Mouse (Mus musculus) heart, postnatal 36 days (tissue): ENCODE measurements around the gene Ttc29. TPM values are rescaled to one million over a fixed set of nuclear protein-coding genes. Genes with fewer than 3 reads are reported as not detected.

Source experiments
- DNase-seq, 2 experiments: peaks; one replicate each; pipeline ENCODE4 v3.0.0; 2021 to 2022
- intact Hi-C: fragments of 180-260 bp; cut with DNase I; formaldehyde crosslinking; loops from one replicate; pipeline ENCODE4 v1.15.1; 2025
- total RNA-seq, 2 experiments: library from RNA; stranded (reverse); gene quantifications; 2 replicates each; pipeline ENCODE4 v1.2.3; 2021

Gene Ttc29
- total RNA-seq, 2 experiments from 2014 or later, result not detected

DNA sequence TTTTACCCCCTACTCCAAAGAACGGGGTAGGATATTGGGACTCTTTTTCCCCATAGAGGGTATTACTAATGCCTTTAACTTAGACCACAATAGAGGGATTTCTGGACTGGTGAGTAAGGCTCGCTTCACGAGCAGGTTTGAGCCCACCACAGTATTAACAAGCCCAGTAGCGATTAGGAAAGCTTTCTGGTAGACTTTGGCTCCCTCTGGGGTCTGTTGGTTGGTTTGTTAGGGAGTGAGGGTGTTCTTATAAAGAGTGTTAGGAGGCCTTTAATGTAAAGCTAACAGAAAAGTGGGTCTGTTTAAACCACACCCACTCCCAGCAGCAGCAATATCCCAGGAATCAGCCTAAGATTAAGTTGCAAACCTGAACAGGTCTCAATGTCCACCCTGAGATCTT lies 206.2 kb downstream of the Ttc29 start:
- no peak for DNase-seq
- intact Hi-C loops, result no loop called here

DNA sequence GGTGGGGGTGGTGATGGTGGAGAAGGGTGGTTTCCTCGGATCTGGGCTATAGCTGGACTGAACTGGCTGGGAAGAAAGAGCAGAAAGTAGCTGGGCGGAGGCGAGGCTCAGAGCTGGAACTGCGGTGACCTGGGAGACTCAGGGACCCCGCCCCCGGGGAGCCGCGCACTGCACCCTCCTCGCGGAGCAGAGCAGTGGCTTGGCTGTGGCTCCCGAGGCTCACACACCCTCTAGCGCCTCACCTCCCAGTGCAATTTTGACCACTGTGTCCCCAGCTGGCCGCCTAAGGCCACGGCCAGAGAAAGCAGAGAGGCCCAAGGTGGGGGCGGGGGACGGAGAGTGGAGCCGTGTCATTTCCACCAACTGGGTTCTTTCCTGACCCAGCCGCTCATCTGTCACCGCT lies 207.0 kb downstream of the Ttc29 start:
- no peak for DNase-seq
- intact Hi-C loops, result no loop called here

DNA sequence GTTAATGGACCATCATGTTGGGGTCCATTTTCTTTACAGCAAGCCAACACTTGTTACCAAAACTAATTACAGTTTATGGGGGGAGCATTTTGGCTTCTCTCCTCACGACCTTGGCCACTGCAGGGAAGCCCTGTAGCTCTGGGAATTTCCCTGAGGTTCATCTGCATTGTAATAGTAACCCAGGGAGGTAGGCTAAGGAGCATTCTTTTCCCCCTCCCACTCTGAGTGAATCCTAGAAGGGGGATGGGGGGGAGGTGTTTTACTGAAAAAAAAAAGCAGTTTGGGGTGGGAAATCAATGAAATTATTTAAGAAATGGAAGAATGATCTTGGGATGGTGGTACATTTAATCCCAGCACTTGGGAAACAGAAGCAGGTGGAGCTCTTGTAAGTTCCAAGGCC lies 210.8 kb downstream of the Ttc29 start:
- DNase-seq, result no peak
- intact Hi-C loops, result no loop called here

- no peak for DNase-seq
- intact Hi-C loops, result no loop called here
These were observed 213.4 kb downstream of the Ttc29 start for GRCm38 (mm10) chr8:78426455-78426854.

DNA sequence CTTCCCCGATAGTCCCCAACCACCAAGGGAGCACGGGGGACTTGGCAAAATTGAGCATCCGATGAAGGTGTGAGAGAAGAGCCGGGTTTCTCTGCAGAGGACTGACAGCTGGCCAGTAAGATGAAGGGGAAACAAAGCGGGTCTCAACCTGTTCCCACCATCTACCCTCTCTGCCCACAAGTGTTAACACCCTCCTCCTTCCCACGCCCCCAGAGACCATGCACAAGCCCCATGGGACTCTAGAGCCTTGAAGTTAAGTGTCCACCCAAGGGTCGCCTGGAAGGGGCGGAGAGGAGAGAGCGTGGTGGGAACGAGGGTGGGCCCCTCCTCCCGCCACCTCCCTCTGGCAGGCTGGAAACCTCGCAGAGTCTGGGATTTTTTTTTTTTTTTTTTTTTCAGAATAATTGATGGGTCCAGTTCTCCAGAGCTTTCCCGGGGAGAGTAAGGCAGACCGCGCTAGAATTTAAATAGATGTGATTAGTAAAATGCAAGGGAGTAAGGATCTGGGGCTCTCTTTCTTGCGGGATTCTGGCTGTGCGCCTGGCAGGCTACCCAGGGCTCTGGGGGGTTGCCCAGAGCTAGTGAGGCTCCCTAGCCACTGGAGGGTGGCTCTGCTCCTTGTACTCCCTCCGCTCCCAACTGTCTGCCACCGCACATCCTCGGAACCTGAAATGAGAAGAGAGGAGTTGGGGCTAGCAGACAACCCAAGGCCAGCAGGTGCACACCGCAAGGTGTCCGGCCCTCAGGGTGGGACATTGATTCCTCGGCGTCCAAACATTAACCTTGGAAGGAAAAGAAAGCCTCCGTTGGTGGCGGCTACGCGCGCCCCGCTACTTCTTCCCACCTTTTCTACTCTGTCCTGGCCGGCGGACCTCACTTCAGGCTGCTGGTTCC lies 214.0 kb downstream of the Ttc29 start:
- intact Hi-C loops, result no loop called here
- no peak for DNase-seq

- intact Hi-C loops, result no loop called here
- no peak for DNase-seq
These were observed 214.7 kb downstream of the Ttc29 start for GRCm38 (mm10) chr8:78427769-78428130.

DNA sequence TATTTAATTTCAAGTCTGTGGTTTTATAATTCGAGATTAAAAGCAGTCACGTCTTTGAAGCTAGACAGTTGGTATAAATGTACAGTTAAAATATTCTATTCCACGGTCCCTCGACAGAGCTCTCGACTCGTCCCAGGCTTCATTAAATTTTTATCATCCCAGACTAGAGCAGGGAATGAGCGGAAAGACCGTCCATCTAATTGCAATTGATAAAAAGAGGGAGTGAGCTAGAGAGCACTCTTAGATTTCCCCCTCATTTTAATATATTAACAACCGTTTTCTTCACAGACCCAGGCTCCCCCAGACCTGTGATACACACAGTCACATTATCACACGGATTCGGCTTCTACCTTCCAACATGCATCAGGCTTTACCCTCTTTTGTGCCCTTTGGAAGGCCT lies 215.1 kb downstream of the Ttc29 start:
- intact Hi-C loops, result no loop called here
- DNase-seq, result no peak

DNA sequence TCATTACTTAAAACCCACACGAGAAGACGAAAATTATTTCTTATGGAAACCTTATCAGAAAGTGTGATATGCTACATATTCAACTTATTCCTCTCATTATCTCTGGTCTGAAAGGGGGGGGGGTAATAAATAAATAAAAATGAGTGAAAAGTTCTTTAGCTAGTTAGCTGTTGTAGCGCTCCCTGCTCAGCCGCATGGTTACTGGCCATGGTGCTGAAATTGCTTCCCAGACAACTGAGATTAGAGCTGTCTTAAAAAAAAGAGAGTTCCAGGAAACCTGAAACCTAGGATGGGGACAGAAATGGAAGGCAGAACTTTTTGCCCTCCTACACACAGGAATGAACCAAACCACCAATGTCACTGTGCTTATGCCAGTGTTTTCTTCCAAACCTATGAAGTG lies 218.3 kb downstream of the Ttc29 start:
- DNase-seq, result peak in 1 of 2 experiments; percentile 31
- intact Hi-C loops, result loop anchor here (10.0 kb wide), 1 partner anchor 213 kb away; no protein-coding TSS in a partner anchor

GRCm38 (mm10) chr8:78432451-78432850 lies 219.4 kb downstream of the Ttc29 start:
- intact Hi-C loops, result loop anchor here (10.0 kb wide), 1 partner anchor 212 kb away; no protein-coding TSS in a partner anchor
- DNase-seq, result no peak

GRCm38 (mm10) chr8:78433318-78433717 lies 220.2 kb downstream of the Ttc29 start:
- intact Hi-C loops, result loop anchor here (10.0 kb wide), 1 partner anchor 211 kb away; no protein-coding TSS in a partner anchor
- DNase-seq, result no peak

- DNase-seq, result no peak
- intact Hi-C loops, result loop anchor here (10.0 kb wide), 1 partner anchor 210 kb away; no protein-coding TSS in a partner anchor
These were observed 221.2 kb downstream of the Ttc29 start for GRCm38 (mm10) chr8:78434340-78434739.

DNA sequence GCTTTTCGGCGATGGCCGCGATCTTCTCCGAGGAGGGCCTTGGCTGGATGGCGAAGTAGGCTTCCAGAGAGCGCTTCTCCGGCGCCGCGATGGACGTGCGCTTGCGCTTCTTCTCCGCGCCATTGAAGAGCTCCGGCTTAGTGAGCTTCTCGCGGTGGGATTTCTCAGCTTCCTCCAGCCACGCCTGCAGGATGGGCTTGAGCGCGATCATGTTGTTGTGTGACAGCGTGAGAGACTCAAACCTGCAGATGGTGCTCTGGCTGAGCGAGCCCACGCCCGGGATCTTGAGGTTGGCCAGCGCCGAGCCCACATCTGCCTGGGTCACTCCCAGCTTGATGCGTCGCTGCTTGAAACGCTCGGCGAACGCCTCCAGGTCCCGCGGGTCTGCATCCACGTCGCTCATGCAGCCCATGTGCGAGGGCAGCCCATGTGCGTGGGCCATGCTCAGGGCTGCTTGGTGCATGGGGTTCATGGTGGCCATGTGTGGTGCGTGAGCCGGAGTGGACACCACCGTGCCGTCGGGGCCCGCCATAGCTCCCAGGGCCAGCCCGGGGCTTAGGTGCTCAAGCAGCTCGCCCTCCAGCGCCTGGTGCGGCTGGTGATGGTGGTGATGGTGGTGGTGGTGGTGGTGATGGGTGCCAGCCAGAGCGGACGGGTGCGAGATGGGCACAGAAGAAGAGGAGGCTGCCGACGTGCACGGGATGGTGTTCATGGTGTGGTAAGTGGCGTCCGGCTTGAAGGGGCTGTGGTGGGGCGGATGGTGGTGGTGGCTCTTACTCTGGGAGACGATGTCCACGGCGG lies 221.9 kb downstream of the Ttc29 start:
- intact Hi-C loops, result loop anchor here (10.0 kb wide), 1 partner anchor 210 kb away; no protein-coding TSS in a partner anchor
- no peak for DNase-seq

- no peak for DNase-seq
- intact Hi-C loops, result loop anchor here (10.0 kb wide), 1 partner anchor 209 kb away; no protein-coding TSS in a partner anchor
These were observed 222.5 kb downstream of the Ttc29 start for GRCm38 (mm10) chr8:78435624-78435960.

DNA sequence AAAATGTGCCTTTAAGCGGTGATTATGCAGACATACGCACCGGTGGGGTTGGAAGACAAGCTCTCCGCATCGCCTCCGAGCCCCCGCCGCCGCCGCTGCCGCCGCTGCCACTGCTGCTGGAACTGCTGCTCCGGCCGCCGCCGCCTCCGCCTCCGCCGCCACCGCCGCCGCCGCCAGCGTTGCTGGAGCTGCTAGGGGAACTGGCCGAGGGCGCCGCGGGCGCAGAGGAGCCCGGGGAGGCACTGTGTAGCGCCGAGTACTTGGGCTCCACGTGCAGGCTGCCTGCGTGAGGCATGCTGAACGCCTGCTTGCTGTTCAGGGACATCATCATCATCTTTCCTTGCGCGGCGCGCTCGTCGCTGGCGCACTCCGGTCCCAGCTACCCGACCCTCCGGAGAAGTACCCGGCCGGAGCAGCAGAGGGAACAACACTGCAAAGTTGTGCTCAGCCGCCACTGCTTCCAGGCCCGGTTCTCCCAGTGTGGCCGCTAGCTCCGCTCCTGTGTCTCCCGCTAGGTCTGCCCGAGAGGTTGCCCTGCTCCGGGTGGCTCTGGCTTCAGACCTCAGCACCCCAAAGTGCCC lies 223.1 kb downstream of the Ttc29 start, which contains the start of gene Pou4f2:
Gene Pou4f2 (minus strand): TSS at position 575 of the 581 bp plus-strand sequence.
- DNase-seq, result no peak
- intact Hi-C loops, result loop anchor here (10.0 kb wide), 1 partner anchor 209 kb away; no protein-coding TSS in a partner anchor

GRCm38 (mm10) chr8:78436661-78437060 lies 223.6 kb downstream of the Ttc29 start:
- no peak for DNase-seq
- intact Hi-C loops, result loop anchor here (10.0 kb wide), 1 partner anchor 208 kb away; no protein-coding TSS in a partner anchor

- intact Hi-C loops, result loop anchor here (10.0 kb wide), 1 partner anchor 207 kb away; no protein-coding TSS in a partner anchor
- no peak for DNase-seq
These were observed 224.3 kb downstream of the Ttc29 start for GRCm38 (mm10) chr8:78437140-78438045.

DNA sequence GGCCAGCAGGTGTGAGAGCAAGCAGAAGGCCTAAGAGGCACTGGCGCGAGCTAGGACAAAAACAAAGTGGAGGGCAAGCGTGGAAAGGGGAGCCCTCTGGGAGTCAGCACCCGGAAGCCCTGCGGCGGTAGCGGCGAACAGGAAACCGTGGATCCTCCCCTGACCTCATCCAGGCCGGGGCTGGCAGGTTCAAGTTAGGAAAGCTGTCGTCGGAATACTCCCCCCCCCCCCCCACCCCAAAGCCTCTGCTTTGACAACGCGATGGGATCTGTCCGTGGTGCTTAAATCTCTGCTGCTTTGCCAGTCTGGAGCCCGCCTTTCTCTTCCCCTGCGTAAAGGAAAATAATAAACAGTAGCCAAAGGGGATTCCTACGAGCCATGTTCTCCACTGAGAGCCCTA lies 225.0 kb downstream of the Ttc29 start:
- DNase-seq, result peak in 1 of 2 experiments; percentile 16
- intact Hi-C loops, result loop anchor here (10.0 kb wide), 1 partner anchor 207 kb away; no protein-coding TSS in a partner anchor

GRCm38 (mm10) chr8:78442781-78443180 lies 229.7 kb downstream of the Ttc29 start:
- DNase-seq, result no peak
- intact Hi-C loops, result no loop called here
